Mouse (Mus musculus): Measurements from ENCODE around the gene Nkapd1. TPM values are rescaled to one million over a fixed set of nuclear protein-coding genes. Genes with fewer than 3 reads are reported as not detected.
A peak's percentile ranks its signal among the peaks of the same experiment; 100 is the strongest.

Nkapd1 gene
- total and polyA plus RNA-seq, 3 experiments, result 10.4 to 20.2 TPM; not detected in 1

DNA sequence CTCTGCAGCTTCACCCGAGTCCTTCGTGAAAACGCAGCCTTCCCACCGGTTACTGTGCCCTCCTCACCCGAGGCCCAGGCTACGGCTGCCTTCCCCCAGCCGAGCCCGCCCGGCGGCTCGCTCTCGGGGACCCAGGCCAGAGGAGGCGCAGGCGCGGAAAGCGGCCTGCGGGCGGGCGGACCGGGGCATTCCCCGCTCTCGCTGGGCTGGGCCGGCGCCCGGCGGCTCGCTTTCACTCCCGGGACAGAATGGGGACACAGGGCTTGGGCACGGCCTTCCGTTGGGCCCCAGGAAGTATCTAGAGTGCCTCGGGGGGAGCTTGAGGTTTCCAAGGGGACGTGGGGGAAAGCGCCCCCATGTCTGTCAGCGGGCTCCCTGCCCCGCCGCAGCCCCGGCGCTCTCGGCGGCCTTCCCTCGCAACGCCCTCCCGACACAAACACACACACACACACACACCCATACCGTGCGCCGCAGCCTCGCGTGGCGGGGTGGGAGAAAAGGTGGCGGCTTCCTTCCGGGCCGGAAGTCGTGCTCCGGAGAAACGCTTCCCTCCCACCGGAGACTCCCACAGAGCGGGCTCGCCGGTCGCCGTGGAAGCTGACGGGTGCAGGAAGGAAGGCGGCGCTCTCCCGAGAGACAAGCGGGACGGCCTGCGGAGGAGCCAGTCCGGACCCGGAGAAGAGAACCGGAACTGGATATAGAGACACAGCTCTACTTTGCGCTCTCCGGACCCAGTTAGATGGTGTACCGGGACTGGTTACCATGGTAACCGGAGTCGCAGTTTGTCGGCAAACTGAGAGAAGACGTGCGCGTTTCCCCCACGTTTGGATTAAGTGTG is at the start of gene Nkapd1, which contains the start of gene Pih1d2 (continued):
- TF ChIP-seq RAD21 (IDR thresholded peaks at IDR 0.05; ENCODE audit: low read depth, low read length), result no peak
- no peak for TF ChIP-seq GABPA (IDR thresholded peaks at IDR 0.05; ENCODE audit: low read depth, low read length)
- no peak for TF ChIP-seq ZMIZ1 (IDR thresholded peaks at IDR 0.05; ENCODE audit: low read depth, low read length)
- TF ChIP-seq SMC3 (IDR thresholded peaks at IDR 0.05; ENCODE audit: low read depth, low read length), result no peak
- peak; percentile 55; the same call in 1 of the 2 replicates for TF ChIP-seq MYC (IDR thresholded peaks at IDR 0.05; ENCODE audit: low read depth, low read length)

DNA sequence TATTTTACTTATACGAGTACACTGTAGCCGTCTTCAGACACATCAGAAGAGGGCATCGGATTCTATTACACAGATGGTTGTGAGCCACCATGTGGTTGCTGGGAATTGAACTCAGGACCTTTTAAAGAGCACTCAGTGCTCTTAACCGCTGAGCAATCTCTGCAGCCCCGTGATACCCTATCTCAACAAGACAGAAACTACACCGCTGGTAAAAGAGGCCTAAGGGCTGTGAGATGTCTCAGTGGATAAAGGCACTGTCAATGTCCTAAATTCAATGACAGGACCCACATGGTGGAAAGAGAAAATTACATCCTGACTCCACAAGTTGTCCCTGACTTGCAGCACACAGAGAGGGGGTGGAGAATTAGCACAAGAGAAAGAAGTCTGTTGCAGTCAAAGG is 49.2 kb upstream of the Nkapd1 start:
- H3K36me3 ChIP-seq (ENCODE audit: control insufficient read depth in 1 of 2, insufficient read depth in 2 of 2, low read length in 2 of 2), result no peaks in the 10 kb centered on the region
- no peak overlapping the region for H3K9ac ChIP-seq (ENCODE audit: control insufficient read depth, low read depth, low read length, poor library complexity, severe bottlenecking)
- peak; percentile 23 for DNase-seq (ENCODE audit: low read depth, low spot score)
- TF ChIP-seq CHD2 (IDR thresholded peaks at IDR 0.05; ENCODE audit: low read length), result no peak
- TF ChIP-seq TCF12 (IDR thresholded peaks at IDR 0.05; ENCODE audit: low read depth, low read length), result peak; percentile 21; the same call in 1 of the 2 replicates
- TF ChIP-seq RCOR1 (IDR thresholded peaks at IDR 0.05; ENCODE audit: low read depth, low read length), result peak; percentile 35; the same call in 1 of the 2 replicates
- peak; percentile 31; the same call in 1 of the 2 replicates for TF ChIP-seq TAL1 (IDR thresholded peaks at IDR 0.05; ENCODE audit: low read length)
- peak in 1 of 2 experiments; percentile 35; a peak in 2 of 4 replicates for TF ChIP-seq EP300 (IDR thresholded peaks at IDR 0.05; ENCODE audit: low read depth in 1 of 2, low read length in 2 of 2)
- no peaks in the 10 kb centered on the region for H3K9me3 ChIP-seq (replicated peaks; ENCODE audit: insufficient read depth, low read length)
- no peak overlapping the region for H3K4me3 ChIP-seq (ENCODE audit: control insufficient read depth in 1 of 2, insufficient read depth in 1 of 2, low read depth in 2 of 2, low read length in 2 of 2)
- H3K4me1 ChIP-seq (ENCODE audit: control insufficient read depth in 1 of 2, insufficient read depth in 2 of 2, low read length in 2 of 2), result no peaks in the 10 kb centered on the region
- H3K27me3 ChIP-seq (ENCODE audit: control insufficient read depth in 1 of 2, insufficient read depth in 2 of 2, low read length in 2 of 2), result peaks cover 1 to 4% of the 10 kb centered on the region in 2 experiments; a peak in 2 of 4 replicates
- no peak overlapping the region for H3K27ac ChIP-seq (ENCODE audit: control insufficient read depth, low read depth, low read length)
- no peaks in the 10 kb centered on the region for H3K79me2 ChIP-seq (ENCODE audit: control insufficient read depth, insufficient read depth, low read length, poor library complexity)

DNA sequence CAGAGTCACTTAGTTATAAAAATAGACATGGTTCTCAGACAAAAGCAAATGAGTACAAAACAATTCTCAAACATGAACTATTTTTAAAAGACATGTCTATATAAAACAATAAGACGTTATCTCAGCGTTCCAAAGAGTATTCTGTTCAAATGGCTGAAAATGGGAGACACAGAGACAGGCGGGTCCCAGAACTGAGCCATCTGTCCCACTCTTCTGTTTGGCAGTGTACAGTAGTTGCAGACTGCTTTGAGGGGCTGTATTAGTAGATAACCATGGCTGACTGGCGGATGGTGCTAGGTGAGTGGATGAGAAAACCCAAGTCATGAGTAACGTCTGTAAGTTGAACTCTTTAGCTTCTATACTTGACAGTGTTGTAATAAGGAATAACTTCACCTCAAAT is 47.6 kb upstream of the Nkapd1 start:
- DNase-seq (ENCODE audit: low read depth, low spot score), result no peak
- H3K27ac ChIP-seq (ENCODE audit: control insufficient read depth, low read depth, low read length), result no peak overlapping the region
- no peaks in the 10 kb centered on the region for H3K9me3 ChIP-seq (replicated peaks; ENCODE audit: insufficient read depth, low read length)
- peaks cover 1 to 4% of the 10 kb centered on the region in 2 experiments; a peak in 2 of 4 replicates for H3K27me3 ChIP-seq (ENCODE audit: control insufficient read depth in 1 of 2, insufficient read depth in 2 of 2, low read length in 2 of 2)
- no peak for TF ChIP-seq ZC3H11A (IDR thresholded peaks at IDR 0.05; ENCODE audit: low read depth, low read length)
- no peak for TF ChIP-seq RAD21 (IDR thresholded peaks at IDR 0.05; ENCODE audit: low read depth, low read length)
- no peak for TF ChIP-seq MEF2A (IDR thresholded peaks at IDR 0.05; ENCODE audit: extremely low read depth, insufficient replicate concordance, low read depth, low read length, poor library complexity, severe bottlenecking)
- no peak for TF ChIP-seq POLR2A (IDR thresholded peaks at IDR 0.05; ENCODE audit: control insufficient read depth in 1 of 2, insufficient read depth in 1 of 2, low read depth in 1 of 2, low read length in 2 of 2, poor library complexity in 1 of 2)
- no peak for TF ChIP-seq GATA1 (IDR thresholded peaks at IDR 0.05; ENCODE audit: low read depth, low read length)
- TF ChIP-seq JUND (IDR thresholded peaks at IDR 0.05; ENCODE audit: low read depth, low read length), result no peak
- TF ChIP-seq MAX (IDR thresholded peaks at IDR 0.05; ENCODE audit: low read length), result no peak
- no peak for TF ChIP-seq USF2 (IDR thresholded peaks at IDR 0.05; ENCODE audit: borderline replicate concordance in 1 of 2, insufficient read depth in 1 of 2, low read depth in 1 of 2, low read length in 2 of 2)
- no peak for TF ChIP-seq SMC3 (IDR thresholded peaks at IDR 0.05; ENCODE audit: low read depth, low read length)
- TF ChIP-seq POLR2AphosphoS5 (IDR thresholded peaks at IDR 0.05; ENCODE audit: borderline replicate concordance, low read depth, low read length), result no peak
- TF ChIP-seq MYB (IDR thresholded peaks at IDR 0.05; ENCODE audit: low read depth, low read length), result no peak
- TF ChIP-seq TCF12 (IDR thresholded peaks at IDR 0.05; ENCODE audit: low read depth, low read length), result no peak
- no peak for TF ChIP-seq KAT2A (conservative IDR thresholded peaks at IDR 0.05; ENCODE audit: low read depth, low read length)
- TF ChIP-seq CHD2 (IDR thresholded peaks at IDR 0.05; ENCODE audit: low read length), result no peak
- no peak for TF ChIP-seq TBP (IDR thresholded peaks at IDR 0.05; ENCODE audit: low read depth, low read length)
- TF ChIP-seq MAZ (IDR thresholded peaks at IDR 0.05; ENCODE audit: low read depth, low read length), result no peak
- TF ChIP-seq ZKSCAN1 (IDR thresholded peaks at IDR 0.05; ENCODE audit: low read depth, low read length), result no peak
- TF ChIP-seq CHD1 (IDR thresholded peaks at IDR 0.05; ENCODE audit: low read depth, low read length), result no peak
- TF ChIP-seq NELFE (IDR thresholded peaks at IDR 0.05; ENCODE audit: low read depth, low read length), result no peak
- no peak for TF ChIP-seq GABPA (IDR thresholded peaks at IDR 0.05; ENCODE audit: low read depth, low read length)
- peaks cover 0 to 6% of the 10 kb centered on the region in 2 experiments; a peak in 2 of 4 replicates for H3K36me3 ChIP-seq (ENCODE audit: control insufficient read depth in 1 of 2, insufficient read depth in 2 of 2, low read length in 2 of 2)
- peaks cover 1 to 4% of the 10 kb centered on the region in 2 experiments; a peak in 2 of 4 replicates for H3K4me1 ChIP-seq (ENCODE audit: control insufficient read depth in 1 of 2, insufficient read depth in 2 of 2, low read length in 2 of 2)
- no peak overlapping the region for H3K4me3 ChIP-seq (ENCODE audit: control insufficient read depth in 1 of 2, insufficient read depth in 1 of 2, low read depth in 2 of 2, low read length in 2 of 2)
- peaks cover 3% of the 10 kb centered on the region for H3K79me2 ChIP-seq (ENCODE audit: control insufficient read depth, insufficient read depth, low read length, poor library complexity)
- no peak overlapping the region for H3K9ac ChIP-seq (ENCODE audit: control insufficient read depth, low read depth, low read length, poor library complexity, severe bottlenecking)
